Mouse (Mus musculus) testis, postnatal 14 days (tissue): Measurements from ENCODE around the gene Dnajb7.
A peak's percentile ranks its signal among the peaks of the same experiment; 100 is the strongest.

Source experiments
- DNase-seq: peaks from one replicate; pipeline ENCODE4 v3.0.0; 2021; ENCODE audit warnings: low spot score

Gene Dnajb7

DNA sequence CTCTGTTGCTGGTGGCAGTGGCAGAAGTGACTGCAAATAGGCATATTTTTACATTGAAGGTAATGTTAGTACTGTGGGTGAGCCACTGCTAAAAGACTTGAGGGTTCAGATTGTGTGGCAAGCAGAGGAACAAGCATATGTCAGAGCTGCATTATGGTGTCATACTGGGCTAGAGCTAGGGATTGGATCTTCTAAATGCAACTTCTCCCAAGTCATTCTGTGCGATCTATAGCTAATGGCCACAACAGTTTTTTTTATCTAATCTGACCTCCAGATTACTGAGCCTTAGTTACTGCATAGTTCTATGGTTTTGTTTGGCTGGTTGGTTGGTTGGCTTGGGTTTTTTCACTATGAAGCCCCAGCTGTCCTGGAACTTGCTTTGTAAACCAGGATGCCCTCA lies at the start of gene Dnajb7:
Dnajb7 (minus strand) TSS at position 101 of the 400 bp plus-strand sequence.
- DNase-seq: no peak

DNA sequence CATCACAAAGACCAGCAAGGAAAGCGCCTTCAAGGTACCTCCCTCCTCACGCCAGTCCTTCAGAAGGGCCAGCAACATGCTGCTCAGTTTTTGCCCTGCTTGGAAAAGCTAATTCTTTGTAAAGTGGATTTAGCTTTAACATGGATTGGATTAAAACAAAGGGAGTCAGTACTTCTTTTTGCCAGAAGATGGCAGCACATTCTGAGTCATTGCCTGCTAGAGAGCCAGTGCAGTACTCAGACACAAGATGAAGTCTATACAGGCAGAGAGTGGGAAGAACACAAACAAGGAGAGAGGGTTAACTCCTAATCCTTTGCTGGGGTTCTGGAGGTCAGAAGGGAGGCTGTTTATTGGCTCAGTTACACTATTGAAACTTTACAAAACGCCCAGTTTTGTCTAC lies 40.4 kb upstream of the Dnajb7 start:
- peak; percentile 16 for DNase-seq

DNA sequence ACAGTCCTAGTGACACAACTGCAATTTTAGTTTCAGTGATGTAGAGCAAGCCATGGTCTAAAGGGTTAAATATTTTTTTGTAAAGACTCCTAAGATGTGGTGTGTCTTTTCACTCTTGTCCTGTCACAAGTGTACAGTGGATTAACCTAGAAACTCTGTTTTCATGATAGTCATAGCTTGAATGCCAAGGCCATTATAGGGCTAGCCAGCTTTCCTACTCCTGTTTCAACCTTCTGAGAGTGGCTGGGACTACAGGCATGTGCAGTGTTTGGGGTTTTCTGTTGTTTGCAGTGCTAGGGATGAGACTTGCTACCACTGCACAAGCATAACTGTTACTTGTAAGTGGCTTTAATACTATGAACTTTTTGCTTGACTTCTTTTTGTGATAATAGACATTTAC lies 31.1 kb upstream of the Dnajb7 start:
- no peak for DNase-seq

DNA sequence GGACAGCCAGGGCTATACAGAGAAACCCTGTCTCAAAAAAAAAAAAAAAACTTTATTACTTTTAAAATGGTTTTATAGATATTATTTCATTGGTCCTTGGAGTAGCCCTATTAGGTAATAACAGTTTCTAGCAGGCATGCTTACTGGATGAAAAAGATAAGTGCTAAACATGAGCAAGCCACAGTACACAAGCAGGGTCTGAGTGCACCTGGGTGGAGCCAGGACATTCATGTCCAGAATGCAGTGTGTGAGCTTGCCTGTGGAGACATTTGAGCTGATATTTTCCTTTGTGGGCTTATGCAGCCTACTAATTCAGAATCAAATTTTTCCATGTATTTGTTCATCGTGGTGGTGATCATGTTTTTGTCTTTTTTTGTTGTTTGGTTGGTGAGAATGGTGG lies 30.2 kb upstream of the Dnajb7 start:
- no peak for DNase-seq

DNA sequence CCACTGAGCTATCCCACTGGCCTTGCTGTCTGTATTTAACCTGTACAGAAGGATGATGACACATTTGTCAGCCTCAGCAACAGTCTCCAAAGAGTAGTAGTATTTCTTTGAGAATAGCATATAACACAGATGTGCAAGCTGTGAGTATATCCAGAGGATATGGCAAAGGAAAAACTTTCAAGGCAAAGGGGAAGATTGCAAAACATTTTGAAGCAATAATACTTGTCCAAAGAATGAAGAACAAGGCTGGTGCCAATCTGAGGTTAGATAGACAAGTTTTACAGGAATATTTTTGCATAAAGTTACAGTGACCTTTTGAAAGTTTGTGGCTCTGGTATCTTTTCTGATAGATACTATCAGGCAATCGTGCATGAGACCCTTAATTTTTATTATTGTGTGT lies 23.1 kb upstream of the Dnajb7 start:
- DNase-seq: no peak

DNA sequence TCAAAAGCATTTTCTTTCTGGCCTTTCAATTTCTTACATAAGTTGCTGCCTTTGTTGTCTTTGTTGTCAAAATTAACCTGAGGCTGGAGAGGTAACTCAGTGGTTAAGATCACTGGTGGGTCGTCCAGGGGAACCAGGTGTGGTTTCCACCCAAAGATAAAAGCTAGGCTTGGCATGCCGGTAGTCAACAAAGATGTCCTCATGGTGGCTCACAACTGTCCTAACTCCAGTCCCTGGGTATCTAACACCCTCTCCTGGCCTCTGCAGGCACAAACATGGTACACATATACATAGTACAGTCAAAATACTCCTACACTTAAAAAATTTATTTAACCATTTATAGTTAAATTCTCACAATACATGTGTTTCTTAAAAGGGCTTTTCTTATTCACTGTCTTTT lies 19.8 kb upstream of the Dnajb7 start:
- no peak for DNase-seq

DNA sequence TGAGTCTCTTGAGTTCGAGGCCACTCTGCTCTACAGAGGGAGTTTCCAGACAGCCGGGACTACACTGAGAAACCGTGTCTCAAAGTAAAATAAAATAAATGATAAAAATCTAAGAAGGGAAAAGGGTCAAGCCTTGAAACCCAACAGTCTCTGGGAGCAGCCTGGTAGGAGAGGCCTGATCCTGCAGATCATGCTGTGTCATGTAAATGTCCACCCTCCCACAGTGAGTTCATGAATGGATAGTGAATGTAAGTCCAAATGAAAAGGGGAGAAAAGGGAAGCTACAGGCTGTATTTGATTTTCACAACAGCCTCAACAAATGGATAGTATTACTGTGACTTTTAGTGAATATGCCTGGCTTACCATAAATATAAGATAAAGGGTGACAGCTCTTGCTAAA lies 17.2 kb upstream of the Dnajb7 start:
- no peak for DNase-seq

DNA sequence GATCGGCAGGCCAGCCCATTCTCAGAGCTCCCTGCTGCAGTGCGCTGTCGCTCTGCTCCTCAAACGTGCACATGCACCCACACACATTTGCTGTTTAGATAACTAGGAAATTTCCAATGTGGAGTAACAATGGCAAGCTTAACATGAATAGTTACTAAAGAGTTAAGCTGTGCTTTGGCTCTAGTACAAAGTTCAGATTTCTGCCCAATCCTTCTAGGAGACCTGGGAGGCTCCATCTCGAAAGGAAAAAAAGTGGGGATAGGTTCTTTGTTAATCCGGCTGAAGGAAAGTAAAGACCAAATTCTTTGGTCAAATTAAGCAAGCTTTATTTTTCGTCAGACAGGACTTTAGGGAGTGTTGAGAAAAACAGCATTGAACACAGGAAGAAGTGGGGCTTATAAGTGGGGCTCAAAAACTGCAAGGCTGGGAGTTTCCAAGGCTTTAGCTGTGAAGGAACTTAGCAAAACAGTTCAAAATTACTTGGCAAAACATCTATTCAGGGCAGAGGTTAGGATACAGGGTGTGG lies 14.1 kb upstream of the Dnajb7 start:
- DNase-seq: no peak

DNA sequence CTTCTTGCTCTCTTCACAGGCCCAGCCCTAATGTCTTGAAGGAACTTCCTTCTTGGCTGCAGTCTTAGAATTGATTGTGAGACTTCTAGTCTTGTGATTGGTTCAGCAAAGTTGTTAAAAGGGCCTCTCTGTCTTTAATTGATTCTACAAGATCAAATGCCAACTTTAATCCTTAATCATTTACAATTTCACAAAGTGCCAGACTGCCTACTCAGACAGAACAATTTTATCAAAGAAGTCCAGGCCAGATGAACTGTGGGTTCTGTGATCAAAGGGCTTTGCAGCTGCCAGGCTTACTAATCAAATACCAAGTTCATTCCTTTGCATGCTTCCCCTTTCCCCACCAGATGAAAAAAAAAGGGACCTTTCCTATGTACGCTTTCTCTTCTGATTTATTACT lies 13.4 kb upstream of the Dnajb7 start:
- no peak for DNase-seq

DNA sequence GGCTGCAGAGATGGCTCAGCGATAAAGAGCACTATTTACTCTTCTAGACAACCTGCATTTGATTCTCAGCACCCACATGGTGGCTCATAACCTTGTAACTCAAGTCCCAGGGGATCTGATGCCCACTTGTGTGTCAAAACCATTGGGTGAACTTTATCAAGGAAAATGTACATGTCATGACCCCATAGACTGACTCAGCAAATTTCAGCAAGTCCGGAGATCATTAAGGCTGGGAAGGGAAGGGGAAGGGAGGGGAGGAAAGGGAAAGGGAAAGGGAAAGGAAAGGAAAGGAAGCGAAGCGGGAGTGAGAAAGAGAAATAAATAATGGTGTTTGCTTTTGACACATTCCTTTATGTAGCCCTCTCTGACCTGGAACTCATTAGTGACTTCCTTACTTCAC lies 10.0 kb upstream of the Dnajb7 start:
- DNase-seq: no peak

DNA sequence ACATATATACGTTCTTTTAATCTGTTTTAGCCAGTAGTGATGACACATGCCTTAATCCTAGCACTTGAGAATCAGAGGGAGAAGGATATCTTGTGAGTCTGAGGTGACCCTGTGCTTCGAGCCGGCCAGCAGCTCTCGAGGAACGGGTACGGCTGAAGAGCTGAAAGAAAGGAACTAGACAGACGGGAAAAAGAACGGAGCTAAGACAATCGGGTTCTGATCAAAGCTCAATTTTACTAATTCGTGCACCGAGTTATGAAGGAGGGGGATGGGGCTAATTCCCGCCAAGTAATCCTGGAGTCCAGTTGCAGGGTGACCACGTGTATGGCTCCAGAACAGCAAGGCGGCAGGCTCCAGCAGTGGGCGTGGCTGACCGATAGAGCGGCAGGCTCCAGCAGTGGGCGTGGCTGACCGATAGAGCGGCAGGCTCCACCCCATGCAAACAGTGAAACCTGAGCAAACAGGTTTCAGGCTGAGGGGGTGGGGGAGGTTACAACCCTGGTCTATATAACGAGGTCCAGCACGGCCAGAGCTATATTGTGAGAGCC lies 8.7 kb upstream of the Dnajb7 start:
- DNase-seq: peak; percentile 68

DNA sequence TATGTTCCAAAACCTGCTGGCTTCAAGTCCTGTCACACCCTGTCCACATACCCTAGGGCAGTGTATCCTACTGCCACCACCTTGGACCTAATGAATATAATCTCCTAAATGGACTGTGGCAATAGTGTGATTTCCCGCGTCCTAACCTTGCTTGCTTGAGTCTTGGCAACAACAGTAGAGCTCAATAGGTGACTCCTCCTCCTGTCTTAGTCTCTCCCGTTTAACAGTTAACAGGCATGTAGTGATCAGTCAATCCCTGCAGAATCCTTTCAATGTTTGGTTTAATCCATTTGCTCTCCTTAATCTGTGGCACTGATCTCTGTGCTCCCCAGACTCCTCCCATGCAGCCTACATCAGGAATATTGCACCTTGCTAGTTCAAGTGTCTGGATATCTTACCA lies 3.1 kb downstream of the Dnajb7 start:
- no peak for DNase-seq

DNA sequence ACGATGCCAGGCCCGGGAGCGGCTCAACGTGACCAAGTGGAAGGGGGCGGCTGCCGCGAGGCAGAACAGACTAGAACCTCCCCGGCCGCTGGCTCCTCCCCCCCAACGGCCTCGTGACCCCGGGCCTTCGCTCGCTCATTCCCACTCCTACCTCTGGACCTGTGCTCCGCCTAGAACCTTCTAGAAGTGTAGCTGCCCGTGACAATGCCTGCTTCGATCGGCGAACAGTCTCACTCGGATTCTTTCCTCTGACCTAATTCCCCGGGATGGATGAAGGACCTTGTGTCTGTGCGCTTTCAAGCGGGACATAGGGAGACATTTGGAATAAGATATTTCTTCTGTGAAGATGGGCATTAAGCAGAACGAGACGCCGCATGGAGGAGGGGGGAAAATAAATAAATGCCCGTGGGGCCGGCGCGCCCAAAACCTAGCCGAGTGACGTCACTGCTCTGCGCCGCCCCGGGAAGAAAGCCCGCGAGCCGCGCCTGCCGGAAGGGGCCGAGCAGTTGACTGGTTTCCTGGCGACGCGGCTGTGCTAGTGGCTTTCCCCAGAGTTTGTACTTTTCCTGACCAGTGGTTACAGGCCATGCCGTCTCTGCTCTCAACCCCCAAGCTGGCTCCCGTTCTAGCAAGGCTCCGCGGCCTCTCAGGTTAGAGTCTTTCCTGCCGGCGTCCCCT lies 8.3 kb downstream of the Dnajb7 start, which contains the start of the genes St13 and Xpnpep3:
St13 (minus strand) TSS at position 440 of the 678 bp plus-strand sequence.
Xpnpep3 (plus strand) TSS at position 501 of the 678 bp plus-strand sequence.
- peak; percentile 96 for DNase-seq

DNA sequence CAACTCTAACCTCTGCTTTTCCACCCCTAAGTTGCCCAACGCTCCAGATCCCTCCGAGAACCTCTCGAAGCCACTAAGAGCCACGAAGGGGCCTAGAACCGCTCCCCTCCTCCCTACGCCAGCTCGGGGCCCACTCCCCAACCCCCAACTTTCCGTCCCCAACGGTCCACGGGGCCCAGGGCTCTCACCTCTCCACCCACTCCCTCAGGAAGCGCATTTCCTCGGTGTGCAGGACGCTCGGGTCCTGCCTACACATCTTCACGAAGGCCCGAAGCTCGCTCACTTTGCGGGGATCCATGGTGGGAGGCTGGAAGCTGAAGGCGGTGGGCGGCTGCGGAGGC lies 8.8 kb downstream of the Dnajb7 start:
- no peak for DNase-seq

DNA sequence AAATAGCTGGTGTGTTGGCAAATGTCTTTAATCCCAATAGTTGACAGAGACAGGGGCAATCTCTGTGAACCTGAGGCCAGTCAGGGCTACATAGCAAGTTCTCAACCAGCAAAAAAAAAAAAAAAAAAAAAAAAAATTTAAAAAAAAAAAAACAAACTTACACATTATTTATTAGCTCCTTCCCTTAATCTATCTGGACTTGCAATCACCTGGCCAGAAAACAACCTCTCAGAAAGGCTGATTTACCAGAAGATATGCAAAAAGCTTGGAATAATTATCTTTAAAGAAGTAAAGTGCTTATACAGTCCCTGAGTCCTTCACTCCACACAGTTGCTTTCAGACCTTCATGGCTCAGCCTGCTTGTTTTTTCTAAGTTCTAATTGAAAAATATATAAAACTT lies 9.9 kb downstream of the Dnajb7 start:
- no peak for DNase-seq

DNA sequence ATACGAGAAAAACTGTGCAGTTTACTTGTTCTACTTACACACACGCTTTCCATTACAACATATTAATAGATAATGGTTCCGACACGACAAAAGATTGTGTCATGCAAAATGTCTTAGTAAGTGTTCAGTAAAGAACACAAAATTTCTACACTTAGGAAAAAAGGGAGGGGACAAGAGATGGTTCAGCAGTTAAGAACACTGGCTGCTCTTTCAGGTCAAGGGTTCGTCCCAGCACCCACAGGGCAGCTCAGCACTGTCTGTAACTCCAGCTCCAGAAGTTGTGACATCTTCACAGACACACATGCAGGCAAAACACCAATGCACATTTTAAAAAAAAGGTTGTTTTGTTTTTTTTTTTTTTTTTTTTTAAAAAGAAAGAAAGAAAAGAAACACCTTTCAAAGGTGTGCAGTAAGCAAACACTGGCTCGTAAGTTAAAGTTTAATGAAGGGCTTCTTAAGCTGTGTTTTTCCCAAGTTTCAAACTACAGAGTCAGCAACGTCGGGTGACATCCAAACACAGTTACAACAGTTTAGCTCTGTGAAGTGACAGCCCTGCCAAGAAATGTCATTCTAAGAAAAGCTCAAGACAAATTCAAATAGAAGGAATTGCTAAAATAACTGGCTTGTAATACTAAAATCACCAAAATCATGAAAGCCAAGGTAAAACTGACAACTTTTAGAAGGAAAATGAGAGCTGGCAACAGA lies 13.7 kb downstream of the Dnajb7 start:
- DNase-seq: no peak

DNA sequence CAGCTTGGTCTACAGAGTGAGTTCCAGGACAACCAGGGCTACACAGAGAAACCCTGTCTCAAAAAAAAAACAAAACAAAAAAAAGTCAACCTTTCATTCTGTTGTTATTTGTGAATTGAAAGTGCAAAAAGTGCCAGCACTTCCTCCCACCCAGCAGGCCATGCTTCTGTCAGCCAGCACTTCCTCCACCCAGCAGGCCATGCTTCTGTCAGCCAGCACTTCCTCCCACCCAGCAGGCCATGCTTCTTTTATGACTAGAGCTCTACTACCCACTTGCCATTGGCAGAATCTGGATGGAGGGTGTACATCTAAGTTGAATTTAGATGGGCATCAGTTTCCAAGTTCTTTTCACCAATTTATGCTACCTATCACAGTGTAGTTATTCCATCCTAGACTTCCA lies 15.1 kb downstream of the Dnajb7 start:
- DNase-seq: no peak

DNA sequence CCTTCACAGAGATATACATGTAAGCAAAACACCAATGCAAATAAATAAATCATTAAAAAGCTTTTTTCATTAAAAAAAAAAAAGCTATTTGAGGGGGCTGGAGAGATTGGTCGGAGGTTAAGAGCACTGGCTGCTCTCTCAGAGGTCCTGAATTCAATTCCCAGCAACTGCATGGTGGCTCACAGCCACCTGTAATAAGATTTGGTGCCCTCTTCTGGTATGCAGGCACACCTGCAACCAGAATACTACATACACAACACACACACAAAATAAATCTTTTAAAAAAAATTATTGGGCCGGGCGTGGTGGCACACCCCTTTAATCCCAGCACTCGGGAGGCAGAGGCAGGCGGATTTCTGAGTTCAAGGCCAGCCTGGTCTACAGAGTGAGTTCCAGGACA lies 21.8 kb downstream of the Dnajb7 start:
- DNase-seq: no peak

DNA sequence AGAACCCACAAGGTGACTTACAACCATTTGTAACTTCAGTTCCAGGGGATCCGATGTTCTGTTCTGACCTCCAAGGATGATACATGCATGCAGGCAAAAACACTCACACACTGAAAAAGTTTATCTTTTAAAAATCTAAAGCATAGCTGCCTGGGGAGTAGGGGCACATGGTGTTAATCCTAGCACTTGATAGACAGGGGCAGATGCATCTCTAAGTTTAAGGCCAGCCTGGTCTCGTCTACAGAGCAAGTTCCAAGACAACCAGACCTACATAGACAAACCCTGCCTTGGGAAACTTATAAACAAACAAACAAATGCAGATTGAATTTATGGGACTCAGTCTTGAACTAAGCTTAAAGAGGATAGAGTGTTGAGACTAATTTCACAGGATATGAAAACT lies 29.3 kb downstream of the Dnajb7 start:
- no peak for DNase-seq

DNA sequence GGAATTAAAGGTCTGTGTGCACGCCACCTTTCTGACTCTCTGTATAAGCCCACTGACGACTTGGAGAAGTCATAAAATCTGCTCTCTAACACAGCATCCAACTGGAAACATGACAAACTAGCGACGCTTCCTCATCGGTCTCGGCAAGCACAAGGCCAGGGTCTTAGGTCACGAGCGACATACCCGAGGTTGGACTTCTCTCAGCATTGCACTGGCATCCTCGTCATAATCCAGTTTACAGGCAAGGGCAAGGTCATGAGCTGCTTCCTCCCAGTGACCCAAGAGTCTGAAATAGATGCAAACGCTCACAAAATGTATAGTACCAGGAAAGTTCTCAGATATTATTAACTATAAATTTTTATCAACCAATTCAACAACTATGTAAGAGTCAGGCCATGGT lies 33.5 kb downstream of the Dnajb7 start:
- no peak for DNase-seq

DNA sequence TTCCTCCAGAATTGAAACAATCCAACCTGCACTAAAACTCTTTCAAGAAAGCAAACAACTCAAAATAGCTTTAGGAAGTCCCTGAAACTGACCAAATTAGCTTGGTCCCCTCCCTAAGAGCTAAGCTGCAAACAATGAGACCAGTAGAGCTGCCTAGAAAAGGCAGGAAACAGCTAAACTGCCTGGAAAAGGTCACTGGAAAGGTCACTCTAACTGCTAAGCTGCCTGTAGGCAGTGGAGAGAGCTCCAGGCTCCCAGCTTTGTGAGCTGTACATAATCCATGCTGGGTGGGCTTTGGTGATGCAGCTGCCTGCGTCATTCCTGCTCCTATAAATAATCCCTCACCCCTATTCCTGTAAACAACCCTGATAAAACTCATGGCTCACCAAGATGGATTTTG lies 37.7 kb downstream of the Dnajb7 start:
- no peak for DNase-seq

DNA sequence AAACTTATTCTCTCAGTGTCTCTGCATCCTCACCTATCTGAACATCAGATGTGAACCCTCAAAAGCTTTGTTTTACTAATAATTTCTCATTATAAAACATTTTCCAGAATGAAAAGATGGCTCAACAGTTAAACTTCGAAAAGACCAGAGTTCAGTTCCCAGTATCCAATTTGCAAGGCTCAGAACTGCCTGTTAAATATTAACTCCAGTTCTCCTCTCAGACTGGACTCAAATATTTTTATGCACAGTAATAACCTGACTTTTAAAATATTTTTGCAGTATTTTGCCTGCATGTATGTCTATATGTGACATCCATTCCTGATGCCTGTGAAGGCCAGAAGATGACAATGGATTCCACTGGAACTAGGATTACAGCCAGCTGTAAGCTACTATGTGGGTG lies 39.5 kb downstream of the Dnajb7 start:
- DNase-seq: no peak

DNA sequence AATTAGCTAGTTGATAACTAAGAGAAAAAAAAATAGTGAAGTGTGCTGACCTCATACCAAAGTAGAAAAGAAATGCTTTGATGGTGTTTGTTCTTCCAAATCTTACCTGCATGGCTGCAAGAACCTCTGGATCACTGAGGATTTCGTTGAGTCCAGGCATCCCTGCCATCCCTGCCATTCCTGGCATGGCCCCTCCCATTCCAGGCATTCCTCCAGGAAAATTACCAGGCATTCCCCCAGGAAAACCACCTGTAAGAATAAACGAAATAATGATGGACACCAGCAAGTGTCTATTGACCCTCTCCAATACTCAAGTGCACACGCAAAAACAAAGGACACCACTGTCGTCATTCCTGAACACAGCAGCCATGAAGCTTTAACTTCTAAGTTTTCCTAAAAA lies 41.9 kb downstream of the Dnajb7 start:
- no peak for DNase-seq
